Mouse (Mus musculus) liver (tissue): ENCODE results near the gene Nol6.
A peak's percentile ranks its signal among the peaks of the same experiment; 100 is the strongest.

Source experiments
- DNase-seq: peaks from one replicate; pipeline ENCODE4 v3.0.0-alpha.2; 2020; ENCODE audit warnings: mixed read lengths

Nol6 gene

GRCm38 (mm10) chr4:41124180-41124951 is at the start of gene Nol6:
Nol6 (minus strand) TSS chr4:41124455.
- peak; percentile 97 for DNase-seq

DNA sequence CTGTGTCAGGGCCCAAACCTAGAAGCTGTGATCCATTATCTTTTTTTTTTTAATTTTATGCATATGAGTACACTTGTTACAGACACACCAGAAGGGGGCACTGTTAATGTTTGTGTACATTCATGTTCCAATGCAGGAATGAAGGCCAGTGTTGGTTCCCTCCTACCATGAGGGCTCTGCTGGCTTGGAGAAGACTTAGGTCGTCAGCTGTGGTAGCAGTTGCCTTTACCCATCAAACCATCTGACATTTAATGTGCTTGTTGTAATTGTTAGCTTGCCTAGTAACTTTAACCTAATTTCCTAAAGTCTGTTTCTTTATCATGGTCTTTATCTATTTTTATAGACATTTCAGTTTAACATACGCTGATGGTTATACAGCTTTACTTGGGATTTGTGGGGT is 46.7 kb upstream of the Nol6 start:
- no peak for DNase-seq

- DNase-seq = peak; percentile 81
Observed at GRCm38 (mm10) chr4:41165693-41166475, 41.6 kb upstream of the Nol6 start.

DNA sequence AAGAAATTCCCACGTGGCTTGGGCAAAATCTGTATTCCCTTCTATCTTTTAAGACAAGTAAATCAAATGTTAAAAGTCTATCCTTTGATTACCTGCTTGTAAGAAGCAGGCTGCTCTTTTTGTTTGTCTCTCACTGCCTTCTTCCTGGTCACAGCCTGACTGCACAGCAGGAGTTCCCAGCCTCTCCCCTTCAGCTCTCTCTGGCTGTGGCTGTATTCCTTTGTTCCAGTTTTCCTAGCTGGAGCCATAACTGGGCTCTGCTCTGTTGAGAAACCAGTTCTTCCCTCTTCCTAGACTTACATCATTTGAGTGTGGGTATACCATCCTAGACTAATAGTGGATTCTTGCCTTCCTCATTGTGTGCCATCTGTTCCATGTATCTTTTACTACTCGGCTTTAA is 40.7 kb upstream of the Nol6 start:
- DNase-seq = no peak

DNA sequence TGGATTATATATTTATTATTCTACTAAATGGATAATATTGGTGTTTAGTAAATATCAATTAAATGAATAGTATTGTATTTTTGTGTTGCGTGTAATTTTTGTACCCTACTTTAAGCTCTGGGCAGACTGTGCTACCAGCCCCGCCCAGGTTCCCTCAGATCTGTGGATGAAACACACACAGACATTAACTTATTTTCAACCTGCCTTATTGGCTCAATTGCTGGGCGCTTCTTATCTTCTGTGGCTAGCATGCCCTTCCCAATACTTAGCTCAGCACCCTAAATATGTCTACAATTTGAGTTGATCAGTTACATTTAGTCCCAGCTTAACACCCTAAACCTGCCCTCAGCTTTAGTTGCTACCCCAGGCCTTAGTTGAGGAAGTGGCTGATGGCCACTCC is 37.0 kb upstream of the Nol6 start:
- DNase-seq = peak; percentile 34

- DNase-seq = no peak
Observed at GRCm38 (mm10) chr4:41158251-41158650, 34.0 kb upstream of the Nol6 start.

DNA sequence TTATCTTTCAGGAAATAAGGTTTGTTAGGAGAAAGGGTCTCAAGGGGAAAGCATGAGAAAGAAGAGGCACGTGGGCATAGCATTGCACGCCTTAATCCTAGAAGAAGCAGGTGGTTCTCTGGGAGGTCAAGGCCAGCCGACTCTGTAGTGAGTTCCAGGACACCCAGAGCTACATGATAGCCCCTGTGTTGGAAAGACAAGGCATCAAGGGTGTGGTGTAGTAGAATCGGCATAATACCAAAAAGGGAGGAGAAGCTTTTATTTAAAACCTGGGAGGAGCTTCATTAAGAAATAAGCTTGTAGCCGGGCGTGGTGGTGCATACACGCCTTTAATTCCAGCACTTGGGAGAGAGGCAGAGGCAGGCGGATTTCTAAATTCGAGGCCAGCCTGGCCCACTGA is 32.7 kb upstream of the Nol6 start:
- DNase-seq = no peak

DNA sequence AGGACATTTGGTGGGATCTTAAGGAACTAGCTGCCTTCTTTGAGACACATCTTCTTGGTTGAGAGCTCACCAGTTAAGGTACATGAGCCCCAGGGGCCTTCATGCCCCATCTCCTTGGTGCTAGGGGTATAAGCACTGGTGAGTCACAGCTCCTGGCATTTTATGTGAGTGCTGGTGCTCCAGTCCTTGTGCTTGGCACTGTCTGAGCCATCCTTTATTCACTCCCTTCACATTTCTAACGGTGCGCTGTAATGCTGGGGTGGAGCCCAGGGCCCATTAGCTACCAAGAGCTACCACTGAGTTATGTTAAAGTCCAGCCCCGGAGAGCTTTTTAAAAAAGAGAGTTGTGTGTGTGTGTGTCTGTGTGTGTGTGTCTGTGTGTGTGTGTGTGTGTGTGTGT is 28.9 kb upstream of the Nol6 start:
- DNase-seq = no peak

DNA sequence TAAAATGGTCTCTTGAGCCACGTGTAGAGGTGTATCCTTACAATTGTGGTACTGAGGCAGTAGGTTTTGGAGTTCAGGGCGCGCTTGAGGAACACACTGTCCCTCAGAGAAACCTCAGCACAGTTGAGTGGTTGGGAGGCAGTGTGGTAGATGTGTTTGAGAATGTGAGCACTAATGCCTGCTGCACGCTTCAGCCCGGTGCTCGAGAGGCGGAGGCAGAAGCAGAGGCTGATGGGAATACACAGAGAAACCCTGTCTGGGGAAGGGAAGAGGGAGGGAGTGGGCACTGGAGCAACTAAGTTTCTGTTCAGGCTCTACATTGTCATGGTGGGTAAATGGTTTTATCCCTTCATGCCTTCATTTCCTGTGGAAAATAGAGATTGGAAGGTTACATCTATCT is 26.9 kb upstream of the Nol6 start:
- no peak for DNase-seq

- no peak for DNase-seq
Observed at GRCm38 (mm10) chr4:41149891-41150290, 25.6 kb upstream of the Nol6 start.

GRCm38 (mm10) chr4:41142601-41143000 is 18.3 kb upstream of the Nol6 start:
- no peak for DNase-seq

DNA sequence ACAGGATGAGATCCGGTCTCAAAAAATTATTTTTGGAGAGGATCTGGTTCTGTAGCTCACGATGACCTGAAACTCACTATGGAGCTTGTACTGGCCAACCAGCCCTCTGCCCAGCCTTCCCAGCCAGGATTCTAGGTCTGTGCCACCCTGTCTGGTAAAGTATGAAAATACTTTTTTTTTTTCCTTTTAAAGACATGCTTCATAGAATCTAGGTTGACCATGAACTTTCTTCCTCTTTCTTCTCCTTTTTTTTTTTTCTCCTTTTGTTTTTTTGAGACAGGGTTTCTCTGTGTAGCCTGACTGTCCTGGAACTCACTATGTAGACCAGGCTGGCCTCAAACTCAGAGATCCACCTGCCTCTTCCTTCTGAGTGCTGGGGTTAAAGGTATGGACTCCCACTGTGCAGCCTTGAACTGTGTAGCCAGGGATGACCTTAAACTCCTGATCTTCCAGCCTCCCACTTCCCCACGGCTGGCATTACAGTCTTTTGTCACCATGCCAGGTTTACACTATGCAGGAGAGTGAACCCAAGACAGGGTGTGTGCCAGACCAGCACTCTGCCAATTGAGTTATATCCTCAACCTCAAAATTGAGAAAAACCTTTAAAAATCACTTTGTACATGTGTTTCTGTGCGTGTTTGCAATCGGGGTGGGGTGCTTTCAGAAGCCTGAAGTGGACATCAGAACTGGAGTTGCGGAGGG is 16.1 kb upstream of the Nol6 start:
- DNase-seq = no peak

- DNase-seq = peak; percentile 53
Observed at GRCm38 (mm10) chr4:41136811-41137210, 12.6 kb upstream of the Nol6 start.

- peak; percentile 63 for DNase-seq
Observed at GRCm38 (mm10) chr4:41136454-41136805, 12.2 kb upstream of the Nol6 start.

- peak; percentile 77 for DNase-seq
Observed at GRCm38 (mm10) chr4:41135711-41136453, 11.6 kb upstream of the Nol6 start, which contains the start of gene Ube2r2. Ube2r2 (plus strand) TSS chr4:41135743.

GRCm38 (mm10) chr4:41134935-41135710 is 10.9 kb upstream of the Nol6 start:
- DNase-seq = peak; percentile 92

DNA sequence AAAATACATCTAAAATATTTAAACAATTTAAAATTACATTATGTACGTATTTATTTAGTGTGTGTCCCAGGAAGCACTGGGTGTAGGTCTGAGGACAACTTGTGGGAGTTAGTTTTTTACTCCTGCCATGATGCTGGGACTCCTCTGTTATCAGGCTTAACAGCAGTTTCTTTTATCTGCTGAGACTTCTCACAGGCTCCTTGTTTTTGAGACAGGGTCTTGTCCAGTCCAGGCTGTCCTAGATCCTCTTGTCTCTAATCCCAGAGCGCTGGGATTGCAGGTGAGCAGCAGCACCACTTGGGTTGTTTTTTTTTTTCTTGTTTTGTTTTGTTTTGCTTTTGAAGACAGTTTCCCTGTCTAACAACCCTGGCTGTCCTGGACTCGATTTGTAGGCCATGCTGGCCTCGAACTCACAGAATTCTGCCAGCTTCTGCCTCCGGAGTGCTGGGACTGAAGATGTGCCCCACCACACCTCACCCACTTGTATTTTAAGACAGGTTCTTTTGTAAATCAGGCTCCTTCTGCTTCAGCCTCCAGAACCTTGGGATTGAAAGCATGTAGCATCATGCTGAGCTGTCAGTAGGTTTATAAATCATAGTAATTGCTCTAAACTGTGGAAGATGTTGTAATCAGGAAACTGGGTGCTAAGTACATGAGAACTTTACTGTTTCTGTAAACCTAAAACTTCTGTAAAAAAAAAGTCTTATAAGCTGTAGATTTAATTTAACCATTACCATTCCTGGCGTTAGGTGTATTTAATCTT is 9.5 kb upstream of the Nol6 start:
- DNase-seq = peak; percentile 43

- DNase-seq = peak; percentile 52
Observed at GRCm38 (mm10) chr4:41132471-41132870, 8.2 kb upstream of the Nol6 start.

GRCm38 (mm10) chr4:41129836-41130235 is 5.6 kb upstream of the Nol6 start:
- peak; percentile 65 for DNase-seq

- DNase-seq = peak; percentile 80
Observed at GRCm38 (mm10) chr4:41129406-41129805, 5.2 kb upstream of the Nol6 start.

- peak; percentile 84 for DNase-seq
Observed at GRCm38 (mm10) chr4:41118706-41119292, 5.5 kb downstream of the Nol6 start.
